Mouse (Mus musculus) lung, postnatal 10 days (tissue): ENCODE results near the gene Snw1.
"Not testable (repeated sequence)": the region's sequence is repeated elsewhere in the genome, so short reads cannot be mapped to it uniquely, and the experiment has no call there.

Experiments
- DNase-seq: peaks from one replicate; pipeline ENCODE4 v3.0.0; 2021

Gene Snw1

DNA sequence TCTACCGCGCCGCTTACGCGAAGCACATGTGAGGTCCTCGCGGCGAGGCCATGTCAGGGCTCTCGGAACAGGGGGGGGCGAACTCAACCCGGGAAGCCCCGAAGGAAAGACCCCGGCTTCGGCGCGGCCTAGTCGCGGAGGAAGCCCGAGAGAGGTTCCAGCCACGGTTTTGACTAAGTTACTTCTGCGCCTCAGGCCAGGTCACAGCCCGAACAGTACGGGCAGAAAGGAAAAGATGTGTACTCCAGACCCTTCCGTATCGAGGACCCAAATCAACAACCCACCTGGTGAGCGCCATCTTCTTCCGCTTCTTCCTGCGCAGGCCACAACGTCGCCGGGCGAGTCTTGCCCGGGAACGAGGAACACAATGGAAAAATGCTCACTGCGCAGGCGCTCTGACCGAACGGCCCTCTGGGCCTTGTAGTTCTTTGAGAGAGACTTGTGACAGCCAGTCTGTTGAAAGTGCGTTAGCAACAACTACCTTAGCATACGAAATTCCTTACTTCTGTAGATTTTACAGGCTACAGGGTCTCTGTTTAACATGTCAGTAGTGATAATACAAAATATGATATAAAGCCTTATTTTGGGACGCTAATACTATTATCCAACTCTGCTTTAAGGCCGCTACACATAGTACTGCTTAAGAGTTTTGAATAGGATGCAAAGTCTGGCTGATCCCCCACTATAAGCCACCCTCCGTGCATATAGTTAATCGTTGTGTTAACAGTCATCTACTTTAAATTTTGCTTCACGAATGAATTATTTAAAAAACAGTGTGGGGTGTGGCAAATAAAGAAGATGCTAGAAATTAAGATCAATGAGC lies at the start of gene Snw1:
Gene Snw1, minus strand, starts transcription at position 311 of the 823 bp plus-strand sequence.
- DNase-seq, result peak; percentile 96

DNA sequence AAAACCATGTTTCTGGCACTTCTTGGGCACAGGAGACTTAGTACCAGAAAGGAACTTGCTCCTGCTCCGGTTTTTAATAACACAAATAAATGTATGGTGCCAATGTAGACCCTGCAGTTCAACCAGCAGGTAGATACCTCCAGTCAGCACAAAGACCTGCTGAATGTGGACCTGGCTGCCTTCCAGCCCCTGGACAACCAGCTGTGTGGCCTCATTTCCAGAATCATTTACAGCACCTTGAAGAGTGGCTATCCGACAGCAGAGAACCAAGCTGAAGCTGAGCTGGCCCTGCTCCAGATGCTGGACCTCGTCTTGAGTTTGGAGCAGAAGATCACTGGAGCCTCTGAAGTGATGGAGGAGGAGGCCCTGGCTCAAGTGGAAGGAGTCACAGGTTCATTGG lies 47.5 kb upstream of the Snw1 start:
- not testable (repeated sequence) for DNase-seq

DNA sequence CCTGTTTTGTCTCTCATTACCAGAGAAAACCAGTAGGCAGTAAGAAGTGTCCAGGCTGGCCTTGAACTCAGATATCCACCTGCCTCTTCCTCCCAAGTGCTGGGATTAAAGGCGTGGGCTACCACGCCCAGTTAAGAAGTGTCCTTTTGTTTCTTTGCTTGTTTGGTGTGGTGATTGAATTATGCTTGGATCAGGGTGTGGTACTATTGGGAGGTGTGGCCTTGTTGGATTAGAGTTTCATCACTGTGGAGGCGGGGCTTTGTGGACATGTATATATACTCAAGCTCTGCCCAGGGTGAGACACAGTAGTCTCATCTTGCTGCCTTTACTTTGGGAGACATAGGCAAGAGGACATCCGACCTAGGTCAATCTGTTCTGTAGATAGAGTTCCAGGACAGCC lies 41.9 kb upstream of the Snw1 start, which contains the start of gene Gm8300:
Gene Gm8300, plus strand, starts transcription at position 301 of the 400 bp plus-strand sequence.
- DNase-seq, result not testable (repeated sequence)

DNA sequence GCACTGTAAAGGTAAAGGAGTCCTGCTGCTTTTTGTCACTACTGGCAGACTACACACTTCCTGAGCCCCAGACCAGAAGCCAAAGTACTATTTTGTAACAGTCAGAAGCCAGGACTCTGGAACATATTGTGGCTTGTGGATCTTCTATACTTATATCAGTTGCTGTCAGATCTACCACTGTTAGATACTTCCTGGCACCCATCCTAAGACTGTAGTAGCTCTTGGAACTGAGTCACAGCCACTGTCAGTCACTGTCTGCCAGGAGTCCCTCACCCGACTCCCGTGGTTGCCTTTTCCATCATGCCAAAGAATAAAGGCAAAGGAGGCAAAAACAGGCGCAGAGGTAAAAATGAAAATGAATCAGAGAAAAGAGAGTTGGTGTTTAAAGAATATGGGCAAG lies 22.3 kb upstream of the Snw1 start, which contains the start of gene Gm5788:
Gene Gm5788, plus strand, starts transcription at position 301 of the 400 bp plus-strand sequence.
- DNase-seq, result not testable (repeated sequence)

DNA sequence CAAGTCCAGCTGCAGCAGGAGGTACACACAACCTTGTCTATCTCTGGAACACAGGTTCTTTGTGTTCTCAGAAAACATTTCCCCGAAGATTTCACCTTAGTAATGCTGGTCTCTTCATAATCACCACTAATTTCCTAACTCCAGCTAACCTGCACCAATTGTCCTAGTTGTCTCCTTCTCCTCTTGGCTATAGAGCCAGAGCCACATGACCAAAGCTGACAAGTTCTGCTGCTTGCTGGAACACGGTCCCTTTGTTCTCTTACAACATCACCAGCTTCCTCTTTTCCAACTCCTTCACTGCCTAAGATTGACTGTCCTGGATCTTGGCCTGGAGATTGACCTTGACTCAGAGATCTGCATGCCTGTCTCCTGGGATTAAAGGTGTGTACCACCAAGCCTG lies 16.6 kb upstream of the Snw1 start:
- DNase-seq, result not testable (repeated sequence)

DNA sequence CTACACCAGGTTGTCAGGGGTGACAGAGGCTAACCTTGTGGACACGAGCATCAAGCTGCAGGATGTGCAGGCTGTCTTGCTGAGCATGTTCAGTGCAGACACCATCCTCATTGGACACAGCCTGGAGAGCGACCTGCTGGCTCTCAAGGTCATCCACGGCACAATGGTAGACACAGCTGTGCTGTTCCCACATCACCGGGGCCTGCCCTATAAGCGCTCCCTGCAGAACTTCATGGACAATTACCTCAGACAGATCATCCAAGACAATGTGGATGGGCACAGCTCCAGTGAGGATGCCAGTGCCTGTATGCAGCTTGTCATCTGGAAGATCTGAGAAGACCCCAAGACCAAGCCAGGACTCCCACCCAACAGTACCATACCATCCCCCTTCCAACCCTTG lies 10.4 kb upstream of the Snw1 start:
- not testable (repeated sequence) for DNase-seq

DNA sequence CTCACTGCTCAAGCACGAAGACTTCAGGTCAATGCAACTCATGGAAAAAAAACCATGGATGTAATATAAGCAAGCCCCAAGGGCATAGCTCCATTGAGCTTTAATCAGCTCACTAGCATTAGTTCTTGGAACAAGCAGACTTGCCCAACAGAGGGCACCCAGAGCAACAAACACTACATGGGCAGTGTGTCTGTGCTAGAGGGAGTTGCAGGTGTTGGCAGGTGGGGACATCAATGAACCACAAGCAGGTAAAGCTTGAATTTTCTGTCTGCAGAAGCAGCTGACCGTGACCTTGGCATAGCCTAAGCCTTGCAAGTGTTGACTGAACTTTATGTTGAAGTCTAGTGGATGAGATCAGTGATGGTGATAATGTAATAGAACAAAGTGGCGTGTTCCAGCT lies 2.7 kb upstream of the Snw1 start:
- DNase-seq, result no peak

DNA sequence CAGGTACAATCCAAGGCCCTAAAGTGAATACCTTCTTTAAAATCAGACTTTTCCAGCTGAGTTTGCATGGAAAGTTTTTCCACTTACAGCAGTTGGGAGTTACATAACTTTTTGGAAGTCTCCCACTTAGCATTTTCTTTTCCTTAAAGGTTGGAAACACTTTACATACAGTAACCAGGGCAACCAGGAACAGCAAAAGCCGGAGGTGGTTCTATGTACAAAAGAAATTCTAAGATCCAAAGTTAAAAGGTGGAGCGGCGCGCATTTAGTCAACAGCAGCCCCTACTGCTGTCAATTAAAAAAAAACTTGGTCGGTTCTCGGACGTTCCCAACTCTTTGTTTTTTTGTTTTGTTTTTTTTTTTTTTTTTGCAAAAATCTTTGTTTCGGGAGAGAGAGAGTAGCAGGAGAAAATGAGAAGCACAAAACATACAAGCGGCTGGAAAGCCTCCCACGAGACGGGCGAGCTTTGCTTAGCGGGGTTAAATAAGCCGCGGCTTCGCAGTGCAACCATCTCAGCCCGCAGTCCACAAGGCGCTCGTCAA lies 582 bp downstream of the Snw1 start:
- DNase-seq, result no peak

DNA sequence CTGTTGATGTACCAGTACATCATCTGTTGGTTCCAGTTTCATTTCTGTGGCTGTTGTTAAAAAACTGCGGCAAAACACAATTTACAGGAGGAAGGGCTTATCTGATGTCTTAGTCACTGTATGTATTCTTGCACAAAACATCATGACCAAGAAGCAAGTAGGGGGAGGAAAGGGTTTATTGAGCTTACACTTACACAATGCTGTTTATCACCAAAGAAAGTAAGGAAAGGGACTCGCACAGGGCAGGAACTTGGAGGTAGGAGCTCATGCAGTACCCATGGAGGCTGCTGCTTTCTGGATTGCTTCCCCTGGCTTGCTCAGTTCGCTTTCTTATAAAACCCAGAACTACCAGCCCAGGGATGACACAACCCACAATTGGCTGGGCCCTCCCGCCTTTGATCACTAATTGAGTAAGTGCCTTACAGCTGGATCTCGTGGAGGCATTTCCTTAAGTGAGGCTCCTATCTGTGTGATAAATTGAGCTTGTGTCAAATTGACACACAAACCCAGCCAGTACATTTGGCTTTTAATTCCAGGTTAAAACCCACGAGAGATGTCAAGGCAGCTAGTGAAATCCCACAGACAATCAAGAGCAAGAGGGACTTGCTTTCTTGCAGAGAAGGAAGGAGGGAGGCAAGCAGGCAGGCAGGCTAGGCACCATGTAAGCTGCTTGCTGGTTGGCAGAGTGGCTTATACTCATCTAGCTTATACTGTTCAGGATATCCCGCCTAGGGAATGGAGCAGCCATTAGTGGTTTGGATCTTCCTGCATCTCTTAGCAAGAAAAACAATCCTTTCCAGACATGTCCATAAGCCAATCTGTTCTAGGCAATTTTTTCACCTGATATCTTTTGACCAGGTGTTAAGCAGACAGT lies 1.6 kb downstream of the Snw1 start:
- DNase-seq, result no peak

DNA sequence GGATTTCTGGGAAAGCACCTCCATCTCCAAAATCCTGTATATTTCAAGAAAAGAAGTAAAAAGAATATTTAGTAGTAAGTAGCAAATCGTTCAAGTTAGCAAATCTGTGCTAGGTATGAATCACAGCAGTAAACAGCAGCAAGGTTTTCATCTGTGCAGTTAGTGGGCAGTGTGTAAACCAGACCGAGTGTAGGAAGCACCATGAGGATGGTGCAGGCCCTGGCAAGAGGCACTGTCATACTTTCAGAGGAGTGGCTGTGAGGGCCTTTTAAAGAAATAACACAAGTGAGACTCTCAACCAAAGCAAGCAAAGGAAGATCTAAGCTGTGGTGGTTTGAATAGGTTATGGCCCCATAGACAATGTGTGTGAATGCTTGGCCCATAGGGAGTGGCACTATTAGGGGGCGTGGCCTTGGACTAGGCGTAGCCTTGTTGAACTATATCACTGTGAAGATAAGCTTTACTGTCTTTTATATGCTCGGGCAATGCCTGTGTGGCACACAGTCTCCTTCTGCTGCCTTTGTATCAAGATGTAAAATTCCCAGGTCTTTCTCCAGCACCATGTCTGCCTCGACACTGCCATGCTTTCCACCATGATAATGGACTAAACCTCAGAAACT lies 7.3 kb downstream of the Snw1 start:
- DNase-seq, result no peak

DNA sequence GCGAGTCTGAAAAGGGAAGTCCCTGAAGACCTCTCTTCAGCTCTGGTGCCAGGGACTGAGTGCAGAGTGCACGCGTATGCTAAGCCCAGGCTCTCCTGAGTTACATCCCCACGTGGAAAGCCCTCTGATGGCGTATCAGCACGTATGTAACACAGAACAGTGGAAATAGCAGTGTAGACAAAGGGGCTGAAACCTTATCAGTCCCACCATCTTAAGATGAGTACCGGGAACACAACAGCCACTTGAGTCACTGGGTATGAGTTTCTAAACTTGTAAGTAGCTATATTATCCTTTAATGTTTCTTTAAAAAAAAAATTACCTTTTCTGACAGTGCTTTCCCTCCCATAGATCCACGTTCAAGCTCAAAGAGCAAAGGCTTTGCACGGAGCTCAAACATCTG lies 22.6 kb downstream of the Snw1 start:
- no peak for DNase-seq

DNA sequence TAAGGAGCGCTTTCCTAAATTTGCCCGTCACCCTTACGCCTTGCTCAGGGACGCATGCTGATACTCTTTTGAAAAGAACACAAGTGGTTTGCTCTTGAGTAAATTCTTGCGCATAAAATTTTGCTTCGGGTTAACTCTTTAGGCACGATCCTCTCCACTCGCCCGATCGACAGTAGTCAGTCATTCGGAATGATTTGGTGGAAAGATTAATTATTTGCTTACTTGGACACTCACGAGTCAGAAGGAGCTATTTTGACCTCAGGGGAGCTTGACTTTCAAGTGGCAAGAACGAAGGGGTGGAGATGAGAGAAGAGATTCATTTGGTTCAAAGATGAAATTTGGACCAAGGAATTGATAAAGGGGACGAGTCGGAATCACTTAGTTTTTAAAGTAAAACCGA lies 27.9 kb downstream of the Snw1 start:
- DNase-seq, result no peak

DNA sequence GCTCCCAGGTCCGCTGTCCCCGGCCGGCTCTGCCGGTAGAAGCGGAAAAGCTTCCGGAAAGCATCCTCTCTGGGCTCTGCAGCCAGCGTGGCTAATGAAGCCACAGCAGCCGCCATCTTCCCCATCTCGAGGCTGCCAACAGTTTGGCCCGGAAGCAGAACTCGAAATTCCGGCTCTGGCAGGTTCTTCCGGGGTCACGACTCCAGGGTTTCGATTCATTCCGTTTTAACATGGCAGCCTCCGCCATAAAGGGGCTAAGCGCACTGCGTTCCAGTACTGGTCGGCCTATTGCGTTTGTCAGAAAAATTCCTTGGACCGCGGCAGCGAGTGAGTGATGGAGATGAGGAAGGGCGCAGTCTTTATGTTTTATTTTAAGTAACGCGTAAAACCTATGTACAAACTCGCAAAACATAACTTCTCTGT lies 28.4 kb downstream of the Snw1 start, which contains the start of the genes Slirp and Alkbh1:
Gene Slirp, plus strand, starts transcription at position 197 of the 423 bp plus-strand sequence.
Gene Alkbh1, minus strand, starts transcription at position 318 of the 423 bp plus-strand sequence.
- DNase-seq, result peak; percentile 93

DNA sequence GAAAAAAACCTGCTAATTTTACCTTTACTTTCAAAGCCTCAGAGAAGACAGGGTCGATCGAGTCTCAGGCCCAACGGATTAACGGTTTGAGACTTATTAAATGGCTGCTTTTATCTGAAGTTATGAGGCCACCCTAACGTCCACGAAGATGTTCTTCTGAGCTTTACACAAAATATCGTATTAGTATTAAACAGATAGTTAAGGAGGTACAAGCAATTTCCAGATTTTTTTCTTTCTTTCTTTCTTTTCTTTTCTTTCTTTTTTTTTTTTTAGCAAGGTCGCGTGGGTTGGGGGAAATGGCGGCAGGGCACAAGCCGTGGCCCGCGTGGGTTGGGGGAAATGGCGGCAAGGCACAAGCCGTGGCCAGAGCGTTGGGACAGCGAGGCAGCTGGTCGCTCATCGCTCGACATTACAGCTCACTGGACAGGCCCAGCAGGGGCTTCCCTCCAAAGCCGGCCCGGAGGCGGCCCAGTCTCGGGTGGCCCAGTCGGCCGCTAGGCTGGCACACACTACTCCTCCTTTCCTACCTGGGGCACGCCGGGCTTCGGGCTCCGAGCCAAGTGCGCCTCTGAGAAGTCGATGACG lies 28.9 kb downstream of the Snw1 start:
- no peak for DNase-seq

DNA sequence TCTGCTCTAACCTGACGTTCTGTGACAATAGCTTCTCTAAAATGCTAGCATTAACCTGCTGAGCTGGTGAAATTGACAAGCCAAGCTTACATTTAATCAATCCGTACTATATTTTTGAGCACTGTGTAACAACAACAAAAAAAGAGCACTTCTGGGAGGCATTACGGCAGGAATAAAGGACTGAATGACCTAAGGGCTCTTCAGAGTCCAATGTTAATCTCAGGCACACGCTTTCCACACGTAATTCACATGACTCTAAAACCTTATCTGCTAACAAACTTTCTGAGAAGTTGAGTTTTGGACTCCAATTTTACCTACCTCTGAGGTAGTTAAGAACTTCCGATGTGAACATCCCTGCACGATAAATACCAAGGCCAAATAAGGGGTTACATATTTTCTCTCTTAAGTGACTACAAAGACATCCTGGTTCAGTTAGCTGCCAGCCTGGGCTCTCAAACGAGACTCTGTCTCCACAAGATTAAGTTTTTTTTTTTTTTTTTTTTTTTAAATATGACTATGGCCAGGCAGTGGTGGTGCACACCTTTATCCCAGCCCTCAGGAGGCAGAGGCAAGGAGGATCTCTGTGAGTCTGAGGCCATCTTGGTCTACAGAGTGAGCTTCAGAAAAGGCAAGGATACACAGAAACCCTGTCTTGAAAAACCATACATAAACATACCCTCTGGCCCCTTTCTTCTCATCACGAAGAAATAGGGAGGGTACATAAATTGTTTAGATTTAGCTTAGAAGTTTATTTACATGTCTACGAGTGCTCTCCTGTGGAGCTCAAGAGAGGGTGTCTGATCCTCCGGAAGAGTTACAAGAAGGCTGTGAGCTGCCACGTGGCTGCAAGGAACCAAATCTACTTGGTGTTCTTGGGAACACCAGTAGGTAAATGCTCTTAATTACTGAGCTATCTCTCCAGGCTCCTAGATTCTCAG lies 29.6 kb downstream of the Snw1 start:
- DNase-seq, result no peak

DNA sequence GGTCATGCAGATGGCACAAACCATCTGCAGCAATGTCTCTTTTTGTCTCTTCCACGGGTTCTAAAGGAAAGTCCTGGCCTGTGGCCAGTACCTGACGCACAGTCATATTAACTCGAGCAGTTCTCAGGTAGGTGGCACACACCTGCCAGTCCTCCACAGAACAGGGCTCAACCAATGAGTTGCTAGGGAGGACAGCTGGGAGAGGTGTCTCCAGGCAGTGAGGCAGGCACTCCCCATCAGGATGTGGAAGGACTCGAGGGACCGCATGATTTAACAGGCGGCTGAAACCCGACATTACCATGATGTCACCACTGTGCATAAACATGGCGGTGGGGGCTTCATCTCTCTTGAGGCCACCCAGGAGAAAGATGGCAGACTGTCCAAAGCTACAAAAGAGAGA lies 43.2 kb downstream of the Snw1 start:
- DNase-seq, result no peak

DNA sequence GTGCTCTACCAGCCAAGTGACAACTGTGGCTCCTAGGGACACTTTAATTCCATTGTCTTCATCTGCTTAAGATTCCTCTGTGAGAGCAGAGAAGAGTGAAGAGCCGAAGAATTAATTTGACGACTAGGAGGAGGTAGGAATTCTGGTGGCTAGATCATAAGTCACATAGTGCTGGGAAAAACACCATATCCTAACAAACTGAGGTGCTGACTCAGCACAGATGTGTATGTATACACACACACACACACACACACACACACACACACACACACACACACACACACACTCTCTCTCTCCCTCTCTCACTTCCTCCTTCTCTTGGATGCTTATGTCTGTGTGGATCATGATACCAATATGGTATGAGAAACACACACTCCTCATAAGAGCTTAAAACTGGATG lies 43.8 kb downstream of the Snw1 start:
- DNase-seq, result no peak

DNA sequence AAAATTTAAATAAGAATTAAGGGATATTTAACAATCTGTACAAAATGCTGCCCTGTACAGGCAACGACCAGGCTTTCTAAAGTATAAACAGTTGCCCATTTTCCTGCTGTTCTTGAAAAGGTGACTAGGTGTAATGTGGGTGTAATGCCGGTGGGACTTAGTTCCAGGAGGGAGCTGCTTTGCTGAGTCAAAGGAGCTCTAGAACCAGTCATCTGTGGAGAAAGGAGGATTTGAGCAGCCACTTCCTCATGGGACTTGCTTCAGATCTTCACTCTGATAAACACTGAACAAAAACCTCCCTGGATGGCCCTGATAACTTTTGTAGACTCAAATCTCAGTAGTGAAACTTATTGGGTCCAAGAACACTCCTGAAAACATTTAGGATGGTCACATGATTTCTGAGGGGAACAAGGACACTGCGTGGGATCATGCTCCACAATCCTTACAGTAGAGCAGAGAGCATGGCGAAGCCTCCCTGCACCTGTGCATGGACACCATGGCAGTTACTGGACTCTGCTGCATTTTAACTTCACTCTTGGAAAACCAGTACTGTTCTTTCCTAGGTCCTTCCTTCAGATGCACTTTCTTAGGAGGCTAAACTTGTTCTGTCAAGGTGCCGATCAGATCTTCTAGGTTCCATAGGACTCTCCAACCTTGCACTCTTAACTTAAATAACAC lies 45.6 kb downstream of the Snw1 start:
- no peak for DNase-seq

DNA sequence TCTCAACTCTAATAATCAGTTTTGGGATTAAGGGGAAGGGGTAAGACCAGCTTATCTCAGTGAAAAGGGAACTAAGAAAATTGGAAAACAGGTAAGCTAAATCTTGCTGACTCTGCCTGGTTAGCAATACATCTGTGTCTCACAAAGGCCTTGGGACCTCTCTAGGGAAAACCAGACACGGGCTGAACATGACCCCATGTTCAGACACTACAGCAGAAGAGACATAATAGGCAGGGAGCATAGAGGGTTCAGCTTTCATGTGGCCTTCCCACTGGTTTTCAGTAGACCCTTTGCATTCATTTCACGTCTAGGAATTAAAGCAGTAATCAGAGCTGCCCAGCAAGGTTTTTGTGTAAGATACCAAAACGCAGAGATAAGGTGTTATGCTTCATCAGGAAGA lies 47.6 kb downstream of the Snw1 start:
- DNase-seq, result no peak

DNA sequence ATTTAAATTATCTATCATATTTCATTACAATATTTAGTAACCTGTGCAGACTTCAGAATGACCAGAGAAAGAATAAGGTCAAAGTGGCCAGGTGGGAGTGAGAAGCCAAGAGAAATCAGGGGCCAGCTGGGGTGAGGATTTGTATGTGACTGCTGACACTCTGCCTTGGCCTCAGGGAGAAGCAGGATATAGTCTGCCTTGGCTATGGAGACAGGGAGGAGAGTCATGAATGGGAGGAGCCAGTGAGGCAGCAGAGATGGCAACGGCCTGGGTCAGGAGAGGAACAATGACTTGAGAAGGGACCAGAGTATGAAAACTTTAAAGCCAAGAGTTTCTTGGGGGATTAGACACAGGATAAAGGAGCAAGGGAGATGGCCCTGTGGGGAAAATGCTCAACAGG lies 48.4 kb downstream of the Snw1 start:
- no peak for DNase-seq
